Comparison of ENCODE assay signal across 8 mouse cellular contexts in the genomic region with DNA sequence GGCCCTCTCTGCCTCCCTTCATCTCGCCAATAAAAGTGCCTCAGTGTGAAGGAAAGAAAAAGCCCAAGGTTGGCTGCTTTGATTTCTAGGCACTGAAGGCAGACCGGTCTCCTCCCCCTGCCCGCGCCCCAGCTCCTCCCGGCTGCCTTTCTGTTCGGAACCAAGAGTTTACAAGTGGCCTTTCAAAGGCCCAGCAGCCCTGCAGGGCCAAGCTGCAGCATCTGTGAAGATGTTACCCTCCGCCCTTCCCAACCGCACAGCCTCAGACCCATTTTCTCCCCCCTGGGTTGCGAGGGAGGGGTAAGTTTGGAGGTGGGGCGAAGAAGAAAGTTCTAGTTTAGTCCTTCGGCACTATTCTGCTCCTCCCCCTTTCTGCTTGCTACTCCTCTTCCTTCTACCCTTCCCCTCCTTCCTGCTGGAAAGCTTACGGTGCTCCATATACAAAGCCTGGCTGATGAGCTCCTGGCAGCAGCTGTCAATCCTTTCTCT.
DNase-seq lines count a peak whose midpoint lies in the region; ATAC-seq lines count a peak whose summit lies in the region.

No protein-coding gene starts in this region.

- WGBS in embryonic facial prominence, embryonic 11.5 days, result 0% methylated on average over 12 of the region's 12 CpGs
- under 1% methylated on average over 12 of the region's 12 CpGs for WGBS in hindbrain, embryonic 12.5 days

- H3K4me1 ChIP-seq in embryonic facial prominence, embryonic 11.5 days (ENCODE audit: control insufficient read depth, insufficient read depth, low read length), result no peaks in the 10 kb centered on the region
- peaks cover 14% of the 10 kb centered on the region for H3K4me1 ChIP-seq in hindbrain, embryonic 12.5 days

- no peaks in the 10 kb centered on the region for H3K36me3 ChIP-seq in embryonic facial prominence, embryonic 11.5 days (replicated peaks; ENCODE audit: control insufficient read depth, insufficient read depth, low read depth, low read length)
- H3K36me3 ChIP-seq in hindbrain, embryonic 12.5 days, result no peaks in the 10 kb centered on the region

- no peaks in the 10 kb centered on the region for H3K27me3 ChIP-seq in embryonic facial prominence, embryonic 11.5 days (ENCODE audit: control insufficient read depth, insufficient read depth, low read length)
- H3K27me3 ChIP-seq in hindbrain, embryonic 12.5 days, result 0 out of 2 replicates have a peak, but pooled peaks cover 18% of the 10 kb centered on the region

- peak overlapping the region; percentile 69 for H3K9ac ChIP-seq in embryonic facial prominence, embryonic 11.5 days (replicated peaks; ENCODE audit: low read length)
- H3K9ac ChIP-seq in hindbrain, embryonic 12.5 days, result peak overlapping the region; percentile 69

- H3K9me3 ChIP-seq in embryonic facial prominence, embryonic 11.5 days (replicated peaks; ENCODE audit: control insufficient read depth, low read length), result no peaks in the 10 kb centered on the region
- H3K9me3 ChIP-seq in hindbrain, embryonic 12.5 days (replicated peaks), result no peaks in the 10 kb centered on the region

- peak overlapping the region; percentile 75 for H3K4me2 ChIP-seq in embryonic facial prominence, embryonic 11.5 days (ENCODE audit: low read depth, low read length)
- H3K4me2 ChIP-seq in hindbrain, embryonic 12.5 days (replicated peaks), result peak overlapping the region; percentile 60

- H3K4me3 ChIP-seq in embryonic facial prominence, embryonic 11.5 days (ENCODE audit: low read depth, low read length), result peak overlapping the region; percentile 66
- H3K4me3 ChIP-seq in hindbrain, embryonic 12.5 days, result peak overlapping the region; percentile 56

- peak; percentile 54 for ATAC-seq in embryonic facial prominence, embryonic 11.5 days (replicated peaks; ENCODE audit: insufficient number of reproducible peaks, low FRiP score, low TSS enrichment, low read depth)
- ATAC-seq in hindbrain, embryonic 12.5 days (ENCODE audit: low FRiP score), result peak; percentile 60

- peak; percentile 10 to 14 for DNase-seq in spleen, postnatal 36 days (ENCODE audit: low spot score in 2 of 2)
- no peak for DNase-seq in spleen, adult 12 weeks (ENCODE audit: low spot score)
- no peak for DNase-seq in embryonic facial prominence, embryonic 11.5 days (ENCODE audit: low spot score)
- DNase-seq in lung, postnatal 10 days, result peak; percentile 92
- DNase-seq in thymus, postnatal 14 days, result peak; percentile 56
- no peak for DNase-seq in yolk sac, embryonic 10.5 days (ENCODE audit: low spot score)
- no peak for DNase-seq in cerebellum, postnatal 36 days

- peak overlapping the region; percentile 91 for H3K27ac ChIP-seq in embryonic facial prominence, embryonic 11.5 days (replicated peaks; ENCODE audit: low read depth, low read length)
- H3K27ac ChIP-seq in hindbrain, embryonic 12.5 days, result peak overlapping the region; percentile 92

Comparison
In these comparisons a context has a peak if more than half of its experiments do, and no peak if none do; other contexts are left out.
1. DNase-seq: peak in spleen, postnatal 36 days (2 of 2), lung, postnatal 10 days (single experiment) and thymus, postnatal 14 days (single experiment); none in spleen, adult 12 weeks (single experiment), embryonic facial prominence, embryonic 11.5 days (single experiment), yolk sac, embryonic 10.5 days (single experiment) and cerebellum, postnatal 36 days (0 of 2).